Mouse (Mus musculus): ENCODE measurements around the gene Phldb1.

DNA sequence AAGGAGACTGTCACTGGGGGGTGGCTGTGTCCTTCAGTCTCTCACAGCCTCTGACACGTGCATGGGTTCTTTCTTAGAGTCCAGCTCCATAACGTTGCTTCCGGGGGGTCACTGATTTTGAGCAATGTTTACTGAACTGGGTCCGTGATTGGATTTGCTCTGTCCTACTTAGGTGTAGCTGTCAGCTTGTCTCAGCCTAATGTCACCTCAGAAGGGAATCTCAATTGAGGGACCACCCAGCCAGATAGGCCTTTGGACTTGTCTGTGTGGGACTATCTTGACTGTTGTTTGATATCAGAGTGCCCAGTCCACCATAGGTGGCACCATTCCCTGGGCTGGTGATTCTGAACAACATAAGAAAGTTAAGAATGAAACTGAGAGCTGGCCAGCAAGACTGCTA, 81.1 kb downstream of the Phldb1 start:
- TF ChIP-seq SRF (IDR thresholded peaks at IDR 0.05; ENCODE audit: control insufficient read depth, insufficient read length, low read depth): no peak
- TF ChIP-seq POLR2A (IDR thresholded peaks at IDR 0.05; ENCODE audit: insufficient read length, low read depth): no peak
- no peak for TF ChIP-seq E2F4 (IDR thresholded peaks at IDR 0.05; ENCODE audit: insufficient read depth)
- TF ChIP-seq POLR2AphosphoS2 (IDR thresholded peaks at IDR 0.05; ENCODE audit: insufficient read length, low read depth): no peak
- TF ChIP-seq MAX (IDR thresholded peaks at IDR 0.05; ENCODE audit: low read depth): no peak
- no peak for TF ChIP-seq MYOG (IDR thresholded peaks at IDR 0.05; ENCODE audit: control insufficient read depth in 1 of 3, insufficient read depth in 1 of 3, insufficient read length in 2 of 3, low read depth in 2 of 3)
- TF ChIP-seq USF1 (IDR thresholded peaks at IDR 0.05; ENCODE audit: low read depth): no peak
- TF ChIP-seq MYOD1 (IDR thresholded peaks at IDR 0.05; ENCODE audit: control insufficient read depth in 1 of 3, insufficient read length in 2 of 3, low read depth in 2 of 3): no peak

All from myocyte (in vitro differentiated cells).